Mouse (Mus musculus): Measurements from ENCODE around the gene Nrxn2.

DNA sequence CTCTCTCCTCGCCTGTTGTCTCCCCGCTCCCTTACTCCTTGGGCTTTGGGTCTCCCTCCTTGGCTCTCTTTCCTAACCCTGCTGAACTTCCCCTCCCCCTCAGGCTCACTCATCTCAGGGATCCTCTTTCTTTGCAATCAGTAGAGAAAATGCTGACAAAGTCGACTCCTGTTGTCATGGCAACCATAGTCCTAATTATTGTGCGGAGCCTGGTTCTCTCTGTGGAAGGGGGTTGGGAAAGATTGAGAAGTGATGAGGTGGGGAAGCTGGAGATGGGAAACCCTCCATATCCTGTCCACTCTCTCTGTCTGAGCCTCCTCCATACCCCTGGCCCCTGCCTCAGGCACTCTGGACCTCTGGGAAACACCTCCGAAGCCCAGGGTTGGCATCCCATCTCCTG lies 100.1 kb downstream of the Nrxn2 start:
- no peak for TF ChIP-seq USF1 (IDR thresholded peaks at IDR 0.05; ENCODE audit: low read depth)
- TF ChIP-seq POLR2AphosphoS2 (IDR thresholded peaks at IDR 0.05; ENCODE audit: insufficient read length, low read depth): no peak
- TF ChIP-seq POLR2A (IDR thresholded peaks at IDR 0.05; ENCODE audit: insufficient read length, low read depth): no peak
- TF ChIP-seq MAX (IDR thresholded peaks at IDR 0.05; ENCODE audit: low read depth): no peak
- no peak for TF ChIP-seq TCF12 (IDR thresholded peaks at IDR 0.05; ENCODE audit: insufficient read depth, poor library complexity, severe bottlenecking)
- TF ChIP-seq E2F4 (IDR thresholded peaks at IDR 0.05; ENCODE audit: insufficient read depth): no peak
- no peak for TF ChIP-seq CEBPB (IDR thresholded peaks at IDR 0.05; ENCODE audit: insufficient read depth, poor library complexity, severe bottlenecking)
- no peak for TF ChIP-seq MYOG (IDR thresholded peaks at IDR 0.05; ENCODE audit: control insufficient read depth in 1 of 3, insufficient read depth in 1 of 3, insufficient read length in 2 of 3, low read depth in 2 of 3)
- no peak for TF ChIP-seq MYOD1 (IDR thresholded peaks at IDR 0.05; ENCODE audit: control insufficient read depth in 1 of 3, insufficient read length in 2 of 3, low read depth in 2 of 3)
- TF ChIP-seq SRF (IDR thresholded peaks at IDR 0.05; ENCODE audit: control insufficient read depth, insufficient read length, low read depth): no peak
- no peak for TF ChIP-seq REST (IDR thresholded peaks at IDR 0.05; ENCODE audit: insufficient read depth, insufficient read length)
